Mouse (Mus musculus): ENCODE results near the gene Adam12. TPM values are rescaled to one million over a fixed set of nuclear protein-coding genes. Genes with fewer than 3 reads are reported as not detected.

Adam12 gene
- polyA plus RNA-seq, 1 experiment from 2014 or later: 15.1 TPM

DNA sequence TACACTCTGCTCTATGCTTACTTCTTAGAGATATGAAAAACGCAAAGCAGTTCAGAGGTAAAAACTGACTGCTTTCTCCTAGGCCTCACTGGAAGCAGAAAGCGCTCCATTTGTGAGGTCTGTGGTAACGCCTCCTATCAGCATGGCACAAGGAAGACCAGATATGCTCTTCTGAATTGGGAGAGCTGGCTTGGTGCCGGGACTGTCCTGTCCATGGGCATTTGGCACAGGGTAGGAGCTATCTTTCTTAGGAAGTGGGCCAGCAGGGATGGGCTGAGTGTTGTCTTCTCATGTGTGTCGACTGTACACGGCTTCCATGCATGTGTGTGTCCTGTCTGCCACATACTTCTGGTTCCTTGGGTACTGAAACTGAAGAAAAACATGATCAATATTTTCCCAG is 369.7 kb downstream of the Adam12 start:
- Histone ChIP-seq H3K4me1 (replicated peaks; ENCODE audit: control insufficient read depth, insufficient read depth, low read length) (peaks cover 3% of the 10 kb centered on the region; the same call in 1 of the 2 replicates), H3K36me3 (ENCODE audit: control insufficient read depth, insufficient read depth, low read length) (no peaks in the 10 kb centered on the region), H3K27me3 (replicated peaks; ENCODE audit: control insufficient read depth, insufficient read depth, low read length) (no peaks in the 10 kb centered on the region), H3K4me3 (ENCODE audit: low read depth, low read length) (no peak overlapping the region), H3K27ac (ENCODE audit: low read depth) (no peak overlapping the region), H3K9me3 (ENCODE audit: control insufficient read depth, low read length) (no peaks in the 10 kb centered on the region), H3K9ac (ENCODE audit: low read length) (no peak overlapping the region), H3K4me2 (ENCODE audit: low read length) (no peak overlapping the region)
- ATAC-seq (replicated peaks; ENCODE audit: low FRiP score, low TSS enrichment, low read depth): no peak
- 94% methylated on average over 6 of the region's 6 CpGs for WGBS
- DNase-seq (ENCODE audit: low spot score): no peak

DNA sequence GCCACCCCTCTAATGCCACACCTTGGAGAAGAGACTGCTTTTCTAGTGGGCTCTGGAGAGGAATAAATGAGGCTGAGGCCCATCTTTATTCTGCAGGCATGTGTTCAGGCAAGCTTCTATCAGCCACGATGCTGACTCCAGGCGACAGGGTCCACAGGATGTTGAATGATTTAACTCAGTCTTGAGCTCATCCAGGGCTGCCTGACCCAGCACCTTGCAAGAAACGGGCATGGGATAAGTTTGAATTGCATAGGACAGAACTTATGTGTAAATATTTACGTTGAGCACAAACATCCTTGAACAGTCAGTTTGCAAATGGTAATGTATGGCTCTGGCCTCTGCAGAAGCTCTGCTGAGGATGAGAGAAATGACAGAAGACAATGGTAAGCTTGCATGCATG is 372.4 kb downstream of the Adam12 start:
- H3K4me2 ChIP-seq (ENCODE audit: low read length): no peak overlapping the region

DNA sequence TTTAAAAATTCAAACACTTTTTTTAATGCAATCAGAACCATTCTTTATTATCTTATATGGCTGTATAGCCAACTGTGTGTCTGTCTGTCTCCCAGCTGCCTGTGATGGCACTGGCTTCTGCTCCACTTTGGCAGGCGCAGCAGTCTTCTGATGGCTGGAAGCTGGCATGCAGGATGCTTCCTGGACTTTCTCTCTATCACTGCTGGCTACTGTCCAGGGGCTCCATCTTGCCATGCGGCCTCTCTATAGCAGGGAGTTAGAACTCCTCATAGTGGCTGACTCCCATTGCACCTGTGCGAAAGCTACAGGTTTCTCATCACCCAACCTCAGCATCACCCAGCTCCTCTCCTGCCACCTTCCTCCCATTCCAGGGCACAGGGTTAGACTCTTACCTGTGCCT is 373.4 kb downstream of the Adam12 start:
- Histone ChIP-seq H3K4me1 (replicated peaks; ENCODE audit: control insufficient read depth, insufficient read depth, low read length) (peaks cover 3% of the 10 kb centered on the region; the same call in 1 of the 2 replicates), H3K4me3 (ENCODE audit: low read depth, low read length) (no peak overlapping the region), H3K4me2 (ENCODE audit: low read length) (no peak overlapping the region), H3K36me3 (ENCODE audit: control insufficient read depth, insufficient read depth, low read length) (no peaks in the 10 kb centered on the region), H3K9ac (ENCODE audit: low read length) (no peak overlapping the region), H3K9me3 (ENCODE audit: control insufficient read depth, low read length) (no peaks in the 10 kb centered on the region), H3K27me3 (replicated peaks; ENCODE audit: control insufficient read depth, insufficient read depth, low read length) (no peaks in the 10 kb centered on the region), H3K27ac (ENCODE audit: low read depth) (no peak overlapping the region)
- no peak for DNase-seq (ENCODE audit: low spot score)
- WGBS: 85% methylated on average over 3 of the region's 3 CpGs
- no peak for ATAC-seq (replicated peaks; ENCODE audit: low FRiP score, low TSS enrichment, low read depth)

More for the DNA sequence above, 372.4 kb downstream of the Adam12 start:
- Histone ChIP-seq H3K9ac (ENCODE audit: low read length) (no peak overlapping the region), H3K27me3 (replicated peaks; ENCODE audit: control insufficient read depth, insufficient read depth, low read length) (no peaks in the 10 kb centered on the region), H3K9me3 (ENCODE audit: control insufficient read depth, low read length) (no peaks in the 10 kb centered on the region), H3K4me1 (replicated peaks; ENCODE audit: control insufficient read depth, insufficient read depth, low read length) (peaks cover 3% of the 10 kb centered on the region; the same call in 1 of the 2 replicates), H3K4me3 (ENCODE audit: low read depth, low read length) (no peak overlapping the region), H3K36me3 (ENCODE audit: control insufficient read depth, insufficient read depth, low read length) (no peaks in the 10 kb centered on the region), H3K27ac (ENCODE audit: low read depth) (no peak overlapping the region)
- 33% methylated on average over 4 of the region's 4 CpGs for WGBS
- ATAC-seq (replicated peaks; ENCODE audit: low FRiP score, low TSS enrichment, low read depth) (no peak), DNase-seq (ENCODE audit: low spot score) (no peak)

DNA sequence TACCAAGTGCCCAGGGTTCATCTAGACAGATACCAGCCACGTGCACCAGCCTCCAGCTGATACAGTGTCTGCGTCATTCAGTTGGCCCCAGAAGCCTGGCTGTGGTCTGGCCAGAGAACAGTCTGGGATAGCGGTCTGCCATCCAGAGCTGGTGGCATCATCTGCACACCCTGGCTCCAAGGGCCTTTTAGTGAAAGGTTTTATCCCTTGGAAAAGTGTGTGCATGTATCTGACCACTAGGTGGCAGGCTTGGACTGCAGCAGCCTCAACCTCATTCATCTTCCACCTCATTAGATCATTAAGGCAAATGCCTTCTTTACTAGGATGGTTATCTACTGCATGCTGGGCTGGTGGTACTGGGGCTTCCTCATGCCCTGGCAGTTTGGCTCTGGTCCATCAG is 375.7 kb downstream of the Adam12 start:
- no peaks in the 10 kb centered on the region; the same call in 1 of the 2 replicates for H3K4me1 ChIP-seq (replicated peaks; ENCODE audit: control insufficient read depth, insufficient read depth, low read length)
- 19% methylated on average over 3 of the region's 3 CpGs for WGBS
- no peak overlapping the region for H3K4me3 ChIP-seq (ENCODE audit: low read depth, low read length)
- no peaks in the 10 kb centered on the region for H3K27me3 ChIP-seq (replicated peaks; ENCODE audit: control insufficient read depth, insufficient read depth, low read length)
- no peak overlapping the region for H3K4me2 ChIP-seq (ENCODE audit: low read length)
- H3K9me3 ChIP-seq (ENCODE audit: control insufficient read depth, low read length): no peaks in the 10 kb centered on the region
- H3K36me3 ChIP-seq (ENCODE audit: control insufficient read depth, insufficient read depth, low read length): no peaks in the 10 kb centered on the region
- no peak overlapping the region for H3K9ac ChIP-seq (ENCODE audit: low read length)
- peak; percentile 62; the same call in 1 of the 2 replicates for ATAC-seq (replicated peaks; ENCODE audit: low FRiP score, low TSS enrichment, low read depth)
- H3K27ac ChIP-seq (ENCODE audit: low read depth): no peak overlapping the region
- peak; percentile 88 for DNase-seq (ENCODE audit: low spot score)

DNA sequence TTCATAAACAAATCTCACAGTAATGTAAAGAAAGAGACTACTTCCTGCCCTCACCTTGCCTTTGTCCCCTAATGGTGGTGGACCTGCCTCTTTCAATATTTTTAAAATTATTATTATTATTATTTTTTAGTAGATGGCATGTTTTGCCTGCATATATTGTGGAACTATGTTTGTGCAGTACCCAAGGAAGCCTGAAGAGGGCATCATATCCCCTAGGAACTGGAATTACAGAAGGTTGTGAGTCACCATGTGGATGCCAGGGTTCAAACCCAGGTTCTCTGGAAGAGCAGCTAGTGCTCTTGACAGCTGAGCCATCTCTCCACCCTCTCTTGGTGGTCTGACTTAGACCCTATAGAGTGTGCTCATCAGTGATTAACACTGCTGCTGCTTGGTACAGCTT is 381.2 kb downstream of the Adam12 start:
- H3K4me1 ChIP-seq (replicated peaks; ENCODE audit: control insufficient read depth, insufficient read depth, low read length): no peaks in the 10 kb centered on the region
- no peak for ATAC-seq (replicated peaks; ENCODE audit: low FRiP score, low TSS enrichment, low read depth)

DNA sequence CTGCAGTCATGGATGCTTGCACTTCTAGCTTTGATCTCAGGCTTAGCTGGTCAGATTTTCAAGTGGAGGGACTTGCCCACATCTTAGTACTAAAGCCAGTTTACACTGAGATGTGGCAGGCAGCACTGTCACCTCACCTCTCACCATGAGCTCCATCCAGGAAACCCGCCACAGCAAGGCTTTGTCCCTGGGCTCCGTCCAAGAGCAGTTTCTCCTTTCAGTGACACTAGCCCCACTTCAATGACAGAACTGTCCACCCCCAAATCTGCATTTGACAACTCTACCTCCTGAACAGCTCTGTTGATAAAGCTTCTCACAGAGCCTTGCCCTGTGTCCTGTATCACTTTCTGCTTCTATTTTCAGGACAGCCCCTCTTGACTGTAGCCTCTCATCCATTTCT is 383.8 kb downstream of the Adam12 start:
- 80% methylated on average over 2 of the region's 2 CpGs for WGBS
- H3K27ac ChIP-seq (ENCODE audit: low read depth): no peak overlapping the region

More for the DNA sequence above, 381.2 kb downstream of the Adam12 start:
- Histone ChIP-seq H3K4me3 (ENCODE audit: low read depth, low read length) (no peak overlapping the region), H3K4me2 (ENCODE audit: low read length) (no peak overlapping the region), H3K27me3 (replicated peaks; ENCODE audit: control insufficient read depth, insufficient read depth, low read length) (no peaks in the 10 kb centered on the region), H3K9me3 (ENCODE audit: control insufficient read depth, low read length) (no peaks in the 10 kb centered on the region), H3K36me3 (ENCODE audit: control insufficient read depth, insufficient read depth, low read length) (no peaks in the 10 kb centered on the region), H3K27ac (ENCODE audit: low read depth) (no peak overlapping the region), H3K9ac (ENCODE audit: low read length) (no peak overlapping the region)
- no peak for DNase-seq (ENCODE audit: low spot score)

DNA sequence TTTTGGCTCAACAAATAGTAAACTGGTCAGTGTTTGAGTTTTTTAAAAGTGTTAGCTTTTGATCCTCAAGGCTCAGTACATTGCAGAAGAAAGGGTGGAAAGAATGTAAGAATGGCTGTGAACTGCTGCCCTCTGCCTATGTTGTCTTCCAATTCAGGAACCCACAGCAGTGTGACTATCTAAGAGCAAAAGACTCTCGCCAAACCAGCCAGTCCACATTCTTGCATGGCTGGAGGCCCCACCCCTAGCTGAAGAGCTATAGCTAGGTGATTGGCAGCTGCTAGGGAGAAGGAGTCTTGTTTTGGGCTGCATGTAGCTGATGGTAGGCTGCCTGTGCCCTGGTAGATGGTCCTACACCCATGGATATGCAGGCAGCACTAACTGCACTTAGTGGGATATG is 384.8 kb downstream of the Adam12 start:
- H3K27ac ChIP-seq (ENCODE audit: low read depth): no peak overlapping the region
- H3K4me3 ChIP-seq (ENCODE audit: low read depth, low read length): no peak overlapping the region
- WGBS: 24% methylated on average over 1 of the region's 1 CpGs
- no peaks in the 10 kb centered on the region for H3K4me1 ChIP-seq (replicated peaks; ENCODE audit: control insufficient read depth, insufficient read depth, low read length)
- H3K4me2 ChIP-seq (ENCODE audit: low read length): no peak overlapping the region
- no peak overlapping the region for H3K9ac ChIP-seq (ENCODE audit: low read length)
- ATAC-seq (replicated peaks; ENCODE audit: low FRiP score, low TSS enrichment, low read depth) (peak; percentile 43; the same call in 1 of the 2 replicates), DNase-seq (ENCODE audit: low spot score) (no peak)
- H3K9me3 ChIP-seq (ENCODE audit: control insufficient read depth, low read length): no peaks in the 10 kb centered on the region
- no peaks in the 10 kb centered on the region for H3K36me3 ChIP-seq (ENCODE audit: control insufficient read depth, insufficient read depth, low read length)
- H3K27me3 ChIP-seq (replicated peaks; ENCODE audit: control insufficient read depth, insufficient read depth, low read length): no peaks in the 10 kb centered on the region

More for the DNA sequence above, 383.8 kb downstream of the Adam12 start:
- Histone ChIP-seq H3K9ac (ENCODE audit: low read length) (no peak overlapping the region), H3K4me2 (ENCODE audit: low read length) (no peak overlapping the region), H3K9me3 (ENCODE audit: control insufficient read depth, low read length) (no peaks in the 10 kb centered on the region), H3K36me3 (ENCODE audit: control insufficient read depth, insufficient read depth, low read length) (no peaks in the 10 kb centered on the region), H3K4me1 (replicated peaks; ENCODE audit: control insufficient read depth, insufficient read depth, low read length) (no peaks in the 10 kb centered on the region), H3K27me3 (replicated peaks; ENCODE audit: control insufficient read depth, insufficient read depth, low read length) (no peaks in the 10 kb centered on the region), H3K4me3 (ENCODE audit: low read depth, low read length) (no peak overlapping the region)
- no peak for DNase-seq (ENCODE audit: low spot score)
- no peak for ATAC-seq (replicated peaks; ENCODE audit: low FRiP score, low TSS enrichment, low read depth)

DNA sequence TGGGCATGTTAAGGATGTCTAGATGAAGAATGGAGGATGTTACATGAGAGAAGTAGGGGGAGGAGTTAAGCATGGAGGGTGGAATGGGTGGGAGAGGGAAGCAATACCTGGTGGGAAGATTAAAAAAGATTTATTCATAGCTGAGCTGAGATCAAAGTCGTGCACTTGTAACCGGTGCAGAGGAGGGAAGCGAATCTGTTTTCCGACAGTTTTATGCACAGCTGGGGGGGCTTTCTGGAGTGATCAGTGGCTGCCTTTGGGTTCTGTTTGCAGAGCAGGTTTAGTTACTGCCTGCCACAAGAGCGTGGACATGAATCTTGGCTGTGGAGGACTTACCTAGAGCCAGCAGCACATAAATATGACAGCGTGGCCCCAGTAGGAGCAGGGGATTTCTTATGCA is 389.9 kb downstream of the Adam12 start:
- H3K4me2 ChIP-seq (ENCODE audit: low read length): no peak overlapping the region

DNA sequence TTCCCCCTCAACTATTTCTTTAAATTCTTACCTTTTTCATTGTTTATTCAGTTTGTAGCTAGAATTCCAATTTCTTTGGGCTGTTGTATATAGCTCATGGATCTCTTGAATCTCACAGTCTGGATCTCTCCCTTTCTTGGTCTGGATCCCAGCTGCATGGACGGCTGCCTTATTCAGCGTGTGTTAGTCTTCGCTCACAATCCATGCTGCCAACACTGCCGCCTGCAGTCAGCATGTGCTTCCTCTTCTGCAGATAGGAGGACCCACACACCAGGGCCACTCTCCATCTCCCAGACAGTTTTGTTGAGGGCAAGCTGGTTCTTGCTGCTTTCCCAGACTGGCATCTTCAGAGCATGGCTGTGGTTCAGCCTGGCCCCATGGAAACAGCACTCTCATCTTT is 392.4 kb downstream of the Adam12 start:
- ATAC-seq (replicated peaks; ENCODE audit: low FRiP score, low TSS enrichment, low read depth) (no peak), DNase-seq (ENCODE audit: low spot score) (no peak)
- Histone ChIP-seq H3K4me1 (replicated peaks; ENCODE audit: control insufficient read depth, insufficient read depth, low read length) (no peaks in the 10 kb centered on the region), H3K4me3 (ENCODE audit: low read depth, low read length) (no peak overlapping the region), H3K27ac (ENCODE audit: low read depth) (no peak overlapping the region), H3K9me3 (ENCODE audit: control insufficient read depth, low read length) (no peaks in the 10 kb centered on the region), H3K27me3 (replicated peaks; ENCODE audit: control insufficient read depth, insufficient read depth, low read length) (no peaks in the 10 kb centered on the region), H3K9ac (ENCODE audit: low read length) (no peak overlapping the region), H3K4me2 (ENCODE audit: low read length) (no peak overlapping the region), H3K36me3 (ENCODE audit: control insufficient read depth, insufficient read depth, low read length) (no peaks in the 10 kb centered on the region)
- WGBS: 68% methylated on average over 4 of the region's 4 CpGs

More for the DNA sequence above, 389.9 kb downstream of the Adam12 start:
- H3K27ac ChIP-seq (ENCODE audit: low read depth): no peak overlapping the region
- H3K36me3 ChIP-seq (ENCODE audit: control insufficient read depth, insufficient read depth, low read length): no peaks in the 10 kb centered on the region
- no peak for DNase-seq (ENCODE audit: low spot score)
- ATAC-seq (replicated peaks; ENCODE audit: low FRiP score, low TSS enrichment, low read depth): 0 out of 2 replicates have a peak, but pooled peaks have one; percentile 27
- H3K4me3 ChIP-seq (ENCODE audit: low read depth, low read length): no peak overlapping the region
- no peaks in the 10 kb centered on the region for H3K27me3 ChIP-seq (replicated peaks; ENCODE audit: control insufficient read depth, insufficient read depth, low read length)
- no peaks in the 10 kb centered on the region for H3K4me1 ChIP-seq (replicated peaks; ENCODE audit: control insufficient read depth, insufficient read depth, low read length)
- WGBS: 29% methylated on average over 6 of the region's 6 CpGs
- no peaks in the 10 kb centered on the region for H3K9me3 ChIP-seq (ENCODE audit: control insufficient read depth, low read length)
- H3K9ac ChIP-seq (ENCODE audit: low read length): no peak overlapping the region
